In the genomic region with DNA sequence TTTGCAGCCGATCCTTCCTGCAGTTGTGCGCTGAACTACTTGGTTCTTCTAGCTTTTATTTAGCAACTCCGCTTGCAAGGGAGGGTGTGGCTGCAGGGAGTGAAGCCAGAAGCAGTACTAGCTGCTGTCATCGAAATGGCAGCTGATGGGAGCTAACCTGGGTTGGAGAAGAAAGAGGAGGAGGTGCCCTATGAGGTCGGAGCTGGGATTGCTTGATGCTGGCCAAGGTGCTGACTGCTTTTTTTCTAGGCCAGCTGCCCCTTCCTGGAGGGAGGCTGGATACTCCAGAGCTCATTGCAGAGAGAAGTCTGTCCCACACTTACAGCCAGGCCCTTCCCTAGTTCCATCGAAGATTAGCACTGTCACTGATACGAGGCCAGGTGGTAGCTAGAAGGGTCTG, we compare ENCODE assay signal across 10 mouse cellular contexts. TPM values are rescaled to one million over a fixed set of nuclear protein-coding genes. Genes with fewer than 3 reads are reported as not detected.
DNase-seq lines count a peak whose midpoint lies in the region; ATAC-seq lines count a peak whose summit lies in the region.
"Had no signal": no experiment of that assay in that cellular context is flagged by ENCODE, and none has a peak within 500 bp of the region (broad histone marks: within the 10 kb centered on the region; RNA-seq: fewer than 3 reads in every experiment).

No protein-coding gene starts in this region.

- 0 out of 2 replicates have a peak, but pooled peaks cover 4% of the 10 kb centered on the region for H3K36me3 ChIP-seq in heart, embryonic 16.5 days (ENCODE audit: control insufficient read depth, insufficient read depth)
- H3K36me3 ChIP-seq in hindbrain, embryonic 15.5 days = peaks cover 7% of the 10 kb centered on the region; the same call in 1 of the 2 replicates
- no peaks in the 10 kb centered on the region for H3K36me3 ChIP-seq in midbrain, embryonic 16.5 days (ENCODE audit: control insufficient read depth, insufficient read depth, low read length)

- no peak for ATAC-seq in heart, embryonic 16.5 days (replicated peaks; ENCODE audit: extremely low read depth, insufficient read depth, low FRiP score)
- ATAC-seq in hindbrain, embryonic 15.5 days (ENCODE audit: low FRiP score, low read depth) = no peak
- ATAC-seq in midbrain, embryonic 16.5 days = no peak
- ATAC-seq in CD4-positive, CD25-positive, alpha-beta regulatory T cell, adult 4 months = no peak
- ATAC-seq in inflammation-experienced regulatory T-cells, adult 6 months = no peak

- WGBS in heart, embryonic 16.5 days = 36% methylated on average over 7 of the region's 7 CpGs
- WGBS in hindbrain, embryonic 15.5 days = 66% methylated on average over 7 of the region's 7 CpGs
- WGBS in midbrain, embryonic 16.5 days = 57% methylated on average over 7 of the region's 7 CpGs

- H3K27ac ChIP-seq in heart, embryonic 16.5 days (ENCODE audit: low read length) = no peak overlapping the region
- H3K27ac ChIP-seq in hindbrain, embryonic 15.5 days (replicated peaks) = no peak overlapping the region
- no peak overlapping the region for H3K27ac ChIP-seq in midbrain, embryonic 16.5 days (ENCODE audit: low read length)

- intact Hi-C loops in heart, postnatal 25 days (cut with DNase I) = no loop called here

- peaks cover 49% of the 10 kb centered on the region for H3K4me1 ChIP-seq in heart, embryonic 16.5 days (ENCODE audit: control insufficient read depth, insufficient read depth, low read length)
- peaks cover 22% of the 10 kb centered on the region for H3K4me1 ChIP-seq in hindbrain, embryonic 15.5 days (replicated peaks)
- peaks cover 14% of the 10 kb centered on the region for H3K4me1 ChIP-seq in midbrain, embryonic 16.5 days (ENCODE audit: control insufficient read depth, insufficient read depth, low read length)

- no peaks in the 10 kb centered on the region for H3K9me3 ChIP-seq in heart, embryonic 16.5 days (replicated peaks; ENCODE audit: control insufficient read depth, low read length)
- H3K9me3 ChIP-seq in hindbrain, embryonic 15.5 days = no peaks in the 10 kb centered on the region
- no peaks in the 10 kb centered on the region for H3K9me3 ChIP-seq in midbrain, embryonic 16.5 days (replicated peaks; ENCODE audit: control insufficient read depth, low read length, poor library complexity, severe bottlenecking)

- H3K9ac ChIP-seq in heart, embryonic 16.5 days (ENCODE audit: low read length) = peak overlapping the region; percentile 88
- H3K9ac ChIP-seq in hindbrain, embryonic 15.5 days = 0 out of 2 replicates have a peak overlapping the region, but pooled peaks have one; percentile 76
- H3K9ac ChIP-seq in midbrain, embryonic 16.5 days (ENCODE audit: low read depth, low read length) = no peak overlapping the region

- H3K4me3 ChIP-seq in heart, embryonic 16.5 days (ENCODE audit: low read length) = peak overlapping the region; percentile 98
- peak overlapping the region; percentile 74 for H3K4me3 ChIP-seq in hindbrain, embryonic 15.5 days
- H3K4me3 ChIP-seq in midbrain, embryonic 16.5 days (ENCODE audit: low read depth, low read length) = peak overlapping the region; percentile 64

- H3K27me3 ChIP-seq in heart, embryonic 16.5 days (ENCODE audit: control insufficient read depth, insufficient read depth, low read length) = no peaks in the 10 kb centered on the region
- H3K27me3 ChIP-seq in hindbrain, embryonic 15.5 days = no peaks in the 10 kb centered on the region
- H3K27me3 ChIP-seq in midbrain, embryonic 16.5 days (ENCODE audit: control insufficient read depth, insufficient read depth, low read depth, low read length) = no peaks in the 10 kb centered on the region

- DNase-seq in heart, postnatal 25 days (ENCODE audit: low spot score) = no peak
- peak; percentile 76 for DNase-seq in R1 (ENCODE audit: low read depth, low spot score)
- DNase-seq in spleen, postnatal 36 days (ENCODE audit: low spot score in 2 of 2) = no peak
- DNase-seq: kidney, postnatal 14 days; thymus, postnatal 4 days had no signal

- H3K4me2 ChIP-seq in heart, embryonic 16.5 days (ENCODE audit: low read depth, low read length) = peak overlapping the region; percentile 97
- H3K4me2 ChIP-seq in hindbrain, embryonic 15.5 days = peak overlapping the region; percentile 93
- H3K4me2 ChIP-seq in midbrain, embryonic 16.5 days (ENCODE audit: low read length) = peak overlapping the region; percentile 93

RNA-seq across cellular contexts. Expression of gene Trmt61a, which starts 1.1 kb away (rescaled TPM):
- 7.7 and 8.5 TPM in 2 replicates for polyA plus RNA-seq in heart, embryonic 16.5 days (2015; fragmentation: Nextera tagmentation; extraction: Ambion mirVana)
- total RNA-seq in heart, postnatal 25 days (2021) = 1 to 10 TPM; 4.4 to 5.7 TPM
- 11.5 and 12.0 TPM in 2 replicates for polyA plus RNA-seq in hindbrain, embryonic 15.5 days (2015; fragmentation: Nextera tagmentation; extraction: Ambion mirVana)
- 9.8 and 10.4 TPM in 2 replicates for polyA plus RNA-seq in midbrain, embryonic 16.5 days (2015; fragmentation: Nextera tagmentation; extraction: Ambion mirVana)
- 1 to 10 TPM; 2.9 to 4.8 TPM for polyA plus RNA-seq in CD4-positive, CD25-positive, alpha-beta regulatory T cell, adult 4 months (2017; shearing (Covaris generic))
- polyA plus RNA-seq in inflammation-experienced regulatory T-cells, adult 6 months (2017; shearing (Covaris generic)) = 1 to 10 TPM; 3.2 to 4.4 (median 3.3) TPM

RNA-seq across cellular contexts. Expression of gene Ckb, which starts 6.9 kb away (rescaled TPM):
- polyA plus RNA-seq in heart, embryonic 16.5 days (2015; fragmentation: Nextera tagmentation; extraction: Ambion mirVana) = 388 and 414 TPM in 2 replicates
- total RNA-seq in heart, postnatal 25 days (2021) = 10 to 100 TPM; 91.2 to 98.8 TPM
- polyA plus RNA-seq in hindbrain, embryonic 15.5 days (2015; fragmentation: Nextera tagmentation; extraction: Ambion mirVana) = 1,741 and 1,830 TPM in 2 replicates
- 1,397 and 1,482 TPM in 2 replicates for polyA plus RNA-seq in midbrain, embryonic 16.5 days (2015; fragmentation: Nextera tagmentation; extraction: Ambion mirVana)
- 10 to 100 TPM; 24.1 to 30.0 TPM for polyA plus RNA-seq in CD4-positive, CD25-positive, alpha-beta regulatory T cell, adult 4 months (2017; shearing (Covaris generic))
- 10 to 100 TPM; 24.2 to 37.2 (median 31.8) TPM for polyA plus RNA-seq in inflammation-experienced regulatory T-cells, adult 6 months (2017; shearing (Covaris generic))

RNA-seq across cellular contexts. Expression of gene Bag5, which starts 34.1 kb away (rescaled TPM):
- polyA plus RNA-seq in heart, embryonic 16.5 days (2015; fragmentation: Nextera tagmentation; extraction: Ambion mirVana) = 40.9 and 42.9 TPM in 2 replicates
- 10 to 100 TPM; 19.4 to 21.2 TPM for total RNA-seq in heart, postnatal 25 days (2021)
- polyA plus RNA-seq in hindbrain, embryonic 15.5 days (2015; fragmentation: Nextera tagmentation; extraction: Ambion mirVana) = 65.1 and 67.8 TPM in 2 replicates
- polyA plus RNA-seq in midbrain, embryonic 16.5 days (2015; fragmentation: Nextera tagmentation; extraction: Ambion mirVana) = 70.4 and 71.8 TPM in 2 replicates
- 10 to 100 TPM; 32.5 to 37.9 TPM for polyA plus RNA-seq in CD4-positive, CD25-positive, alpha-beta regulatory T cell, adult 4 months (2017; shearing (Covaris generic))
- polyA plus RNA-seq in inflammation-experienced regulatory T-cells, adult 6 months (2017; shearing (Covaris generic)) = 10 to 100 TPM; 22.0 to 40.1 (median 36.7) TPM

RNA-seq across cellular contexts. Expression of gene Apopt1, which starts 34.1 kb away (rescaled TPM):
- 40.2 and 43.9 TPM in 2 replicates for polyA plus RNA-seq in heart, embryonic 16.5 days (2015; fragmentation: Nextera tagmentation; extraction: Ambion mirVana)
- 10 to 100 TPM; 32.1 to 36.4 TPM for total RNA-seq in heart, postnatal 25 days (2021)
- polyA plus RNA-seq in hindbrain, embryonic 15.5 days (2015; fragmentation: Nextera tagmentation; extraction: Ambion mirVana) = 50.7 and 52.9 TPM in 2 replicates
- polyA plus RNA-seq in midbrain, embryonic 16.5 days (2015; fragmentation: Nextera tagmentation; extraction: Ambion mirVana) = 52.3 and 56.8 TPM in 2 replicates
- 10 to 100 TPM; 69.2 to 69.5 TPM for polyA plus RNA-seq in CD4-positive, CD25-positive, alpha-beta regulatory T cell, adult 4 months (2017; shearing (Covaris generic))
- polyA plus RNA-seq in inflammation-experienced regulatory T-cells, adult 6 months (2017; shearing (Covaris generic)) = 10 to 100 TPM; 55.8 to 85.0 (median 74.3) TPM

Comparison
In these comparisons a context has a peak if more than half of its experiments do, and no peak if none do; other contexts are left out.
1. RNA of gene Ckb, which starts 6.9 kb away (polyA plus RNA-seq): 1,741 to 1,830 TPM in hindbrain, embryonic 15.5 days, 1,397 to 1,482 TPM in midbrain, embryonic 16.5 days and 388 to 414 TPM in heart, embryonic 16.5 days; 24.2 to 37.2 TPM in inflammation-experienced regulatory T-cells, adult 6 months and 24.1 to 30.0 TPM in CD4-positive, CD25-positive, alpha-beta regulatory T cell, adult 4 months; every median in the first group is over 10 times any median in the second.
2. Peak in every context shown above with its lines, with median percentiles within 50 percentile points of each other: H3K4me2 ChIP-seq and H3K4me3 ChIP-seq.